Mouse (Mus musculus) cerebellum, adult 18-20 months (tissue): ENCODE data around the gene Lgr6.
A peak's percentile ranks its signal among the peaks of the same experiment; 100 is the strongest.
"Not testable (repeated sequence)": the region's sequence is repeated elsewhere in the genome, so short reads cannot be mapped to it uniquely, and the experiment has no call there.

Experiments
- DNase-seq, 2 experiments: peaks; one replicate each; pipeline ENCODE4 v3.0.0; 2021

Lgr6 gene

DNA sequence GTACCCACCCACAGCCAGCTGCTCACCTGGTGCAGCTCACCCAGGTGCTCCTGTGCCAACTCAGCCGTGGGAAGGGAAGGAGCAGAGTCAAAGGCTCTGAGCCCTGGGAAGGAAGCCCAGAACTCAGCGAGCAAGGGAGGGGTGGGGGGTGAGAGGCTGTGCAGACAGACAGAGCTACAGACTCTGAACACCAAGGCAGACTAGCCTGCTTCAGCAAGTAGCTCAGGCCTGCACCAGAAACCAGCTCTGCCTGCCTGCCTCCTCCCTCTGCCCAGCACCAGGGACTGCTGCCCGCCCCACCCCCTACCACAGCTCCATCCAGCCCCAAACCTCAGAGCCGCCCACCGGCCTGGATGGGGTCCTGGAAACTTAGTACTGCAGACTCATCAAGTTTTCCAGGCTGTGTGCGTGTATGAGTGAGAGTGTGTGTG is 22.9 kb upstream of the Lgr6 start:
- DNase-seq, result no peak

DNA sequence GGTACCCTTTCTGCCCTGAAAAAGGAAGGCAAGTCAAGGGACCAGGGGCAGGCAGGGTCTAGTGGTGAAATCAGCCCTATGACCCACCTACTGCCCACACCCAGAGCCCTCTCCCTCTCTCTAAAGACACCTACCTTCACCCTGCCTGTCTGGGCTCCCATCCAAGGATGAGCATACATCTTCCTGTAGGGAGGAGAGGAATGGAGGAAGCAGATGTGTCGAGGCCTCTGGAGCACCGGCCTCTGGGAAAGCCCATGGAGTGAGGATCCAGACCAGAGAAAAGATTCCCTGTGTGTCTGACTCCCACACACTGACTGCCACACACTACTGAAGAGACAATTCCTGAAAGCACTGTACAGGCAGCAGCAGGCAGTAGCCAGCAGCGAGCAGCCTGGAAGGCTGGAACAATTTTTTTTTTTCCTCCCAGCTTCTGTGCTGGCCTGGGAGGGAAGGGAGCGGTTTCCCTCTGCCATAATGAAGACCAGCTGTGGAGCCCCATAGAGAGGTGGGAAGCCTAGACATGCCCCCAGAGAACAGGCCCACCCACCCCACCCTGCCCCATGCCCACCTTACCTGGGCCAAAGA is 21.5 kb upstream of the Lgr6 start:
- no peak for DNase-seq

DNA sequence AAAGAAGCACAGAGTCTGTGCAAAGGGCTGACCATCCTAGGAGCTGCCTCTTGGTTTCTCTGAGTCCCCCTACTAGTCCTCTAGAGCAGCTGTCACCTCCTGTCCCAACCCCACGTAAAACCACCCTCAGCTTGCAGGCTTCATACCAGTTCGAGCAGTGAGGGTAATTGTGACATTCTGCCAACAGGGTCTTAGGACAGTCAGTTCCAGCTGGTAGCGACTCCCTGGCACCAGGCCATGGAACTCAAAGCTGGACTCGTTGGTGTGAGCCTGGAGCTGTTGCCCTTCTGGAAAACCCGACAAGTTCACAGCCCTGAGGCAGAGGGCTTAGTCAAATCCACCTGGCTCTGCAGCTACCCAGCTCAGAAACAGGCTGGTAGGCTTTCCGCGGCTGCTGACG is 20.9 kb upstream of the Lgr6 start:
- DNase-seq, result no peak

GRCm38 (mm10) chr1:135124573-135125363 is 19.7 kb upstream of the Lgr6 start:
- no peak for DNase-seq

GRCm38 (mm10) chr1:135112661-135113060 is 7.6 kb upstream of the Lgr6 start:
- DNase-seq, result peak; percentile 35 to 36

- not testable (repeated sequence) for DNase-seq
Measured at GRCm38 (mm10) chr1:135111271-135111670, 6.2 kb upstream of the Lgr6 start.

GRCm38 (mm10) chr1:135110075-135110474 is 5.0 kb upstream of the Lgr6 start:
- DNase-seq, result peak; percentile 76 to 78

GRCm38 (mm10) chr1:135108611-135109010 is 3.5 kb upstream of the Lgr6 start:
- peak; percentile 35 to 43 for DNase-seq

- DNase-seq, result peak; percentile 34 to 50
Measured at GRCm38 (mm10) chr1:135105951-135106350, 875 bp upstream of the Lgr6 start.

GRCm38 (mm10) chr1:135100400-135100799 is 4.7 kb downstream of the Lgr6 start:
- DNase-seq, result no peak

GRCm38 (mm10) chr1:135098441-135098840 is 6.6 kb downstream of the Lgr6 start:
- no peak for DNase-seq

- no peak for DNase-seq
Measured at GRCm38 (mm10) chr1:135097441-135097840, 7.6 kb downstream of the Lgr6 start.

DNA sequence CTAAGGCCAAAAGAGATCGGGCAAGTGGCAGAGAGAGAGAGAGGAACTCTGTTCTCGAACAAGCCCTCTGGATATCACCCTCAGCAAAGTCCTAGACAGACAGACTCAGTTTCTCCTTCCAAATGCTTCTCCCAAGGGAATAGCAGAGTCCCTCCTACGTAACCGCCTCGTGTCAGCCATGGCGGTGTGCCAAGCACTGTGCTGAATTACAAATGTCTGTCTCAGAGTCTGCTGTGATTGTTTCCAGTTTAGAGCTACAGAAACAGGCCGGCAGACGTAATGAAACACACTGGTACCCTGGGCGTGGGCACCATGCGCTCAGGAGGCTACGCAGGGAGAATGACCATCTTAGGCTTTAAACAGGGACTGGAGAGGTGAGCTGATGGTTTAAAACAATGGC is 8.8 kb downstream of the Lgr6 start:
- no peak for DNase-seq

DNA sequence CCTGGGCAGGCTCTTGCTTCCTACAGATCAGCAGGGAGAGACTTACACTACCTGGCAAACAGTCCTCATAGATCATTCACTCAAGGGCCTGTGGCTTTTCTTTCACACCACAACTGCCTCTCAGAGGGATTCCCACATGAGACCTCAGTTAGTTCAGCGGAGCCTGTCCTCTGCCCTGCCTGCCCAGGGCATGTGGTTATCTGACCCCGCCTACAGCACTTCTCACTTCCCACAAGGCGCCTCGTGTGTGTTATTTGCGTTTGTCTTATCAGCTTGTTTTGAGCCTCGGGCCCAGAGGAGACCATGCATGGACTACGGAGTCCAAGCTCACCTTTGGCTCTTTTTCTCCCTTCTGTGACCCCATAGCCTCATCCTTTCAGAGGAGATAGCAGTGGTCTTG is 9.9 kb downstream of the Lgr6 start:
- DNase-seq, result no peak

DNA sequence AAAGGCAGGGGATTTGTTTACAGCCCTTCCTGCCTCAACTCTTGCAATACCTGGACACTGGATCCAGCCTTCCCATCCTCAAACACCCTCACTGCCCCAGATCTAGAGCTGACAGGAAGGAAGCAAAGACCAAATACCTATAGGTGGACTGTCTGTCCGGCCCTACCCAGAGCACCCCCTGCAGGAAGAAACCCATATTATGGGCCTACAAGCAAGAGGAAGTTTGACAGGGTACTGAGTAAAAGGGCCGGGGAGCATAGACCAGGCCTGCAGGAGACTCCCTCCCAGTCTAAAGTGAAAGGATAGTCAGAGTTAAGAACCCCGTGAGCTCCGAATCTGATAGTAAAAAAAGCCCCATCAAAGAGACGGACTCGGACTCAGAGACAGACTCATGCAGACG is 10.4 kb downstream of the Lgr6 start:
- DNase-seq, result no peak

GRCm38 (mm10) chr1:135090914-135091313 is 14.2 kb downstream of the Lgr6 start:
- DNase-seq, result no peak

GRCm38 (mm10) chr1:135089626-135090025 is 15.4 kb downstream of the Lgr6 start:
- peak in 1 of 2 experiments; percentile 12 for DNase-seq

- no peak for DNase-seq
Measured at GRCm38 (mm10) chr1:135087414-135087813, 17.7 kb downstream of the Lgr6 start.

DNA sequence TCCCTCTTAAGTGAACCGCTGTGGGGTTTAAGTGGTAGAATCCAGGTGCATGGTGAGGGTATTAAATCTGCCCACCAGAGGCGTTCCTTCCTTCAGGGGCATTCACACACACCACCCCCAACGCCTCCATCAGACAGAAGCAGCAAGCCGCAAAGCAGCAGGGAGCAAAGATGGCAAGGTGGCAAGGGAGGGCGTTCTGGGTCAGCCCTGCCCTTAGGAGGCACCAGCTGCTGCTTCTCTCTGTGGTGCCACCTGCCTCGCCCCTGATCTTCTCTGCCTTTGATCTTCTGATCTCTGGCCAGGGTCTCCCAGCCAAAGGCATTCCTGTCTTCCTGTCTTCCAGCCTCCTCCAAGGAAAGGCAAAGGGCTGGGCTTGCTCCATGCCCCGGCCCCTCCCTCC is 19.1 kb downstream of the Lgr6 start:
- no peak for DNase-seq

GRCm38 (mm10) chr1:135085296-135085871 is 19.7 kb downstream of the Lgr6 start:
- no peak for DNase-seq

- no peak for DNase-seq
Measured at GRCm38 (mm10) chr1:135083465-135083864, 21.6 kb downstream of the Lgr6 start.

DNA sequence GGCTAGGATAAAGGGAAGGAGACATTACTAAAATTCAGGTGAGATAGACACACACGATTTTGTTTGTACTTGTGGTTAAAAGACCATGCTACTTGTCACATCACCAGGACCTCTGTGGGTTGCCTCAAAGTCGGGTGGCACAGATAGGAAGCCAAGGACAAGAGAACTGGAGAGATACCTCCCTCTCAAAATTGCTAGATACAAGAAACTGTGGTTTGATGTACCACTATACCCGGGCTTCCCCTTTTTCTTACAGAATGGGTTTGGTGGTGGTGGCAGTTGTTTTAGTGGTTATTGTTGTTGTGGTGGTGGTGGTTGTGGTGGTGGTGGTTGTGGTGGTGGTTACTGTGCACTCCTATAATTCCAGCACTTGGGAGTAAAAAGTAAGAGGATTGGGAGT is 22.8 kb downstream of the Lgr6 start:
- no peak for DNase-seq

DNA sequence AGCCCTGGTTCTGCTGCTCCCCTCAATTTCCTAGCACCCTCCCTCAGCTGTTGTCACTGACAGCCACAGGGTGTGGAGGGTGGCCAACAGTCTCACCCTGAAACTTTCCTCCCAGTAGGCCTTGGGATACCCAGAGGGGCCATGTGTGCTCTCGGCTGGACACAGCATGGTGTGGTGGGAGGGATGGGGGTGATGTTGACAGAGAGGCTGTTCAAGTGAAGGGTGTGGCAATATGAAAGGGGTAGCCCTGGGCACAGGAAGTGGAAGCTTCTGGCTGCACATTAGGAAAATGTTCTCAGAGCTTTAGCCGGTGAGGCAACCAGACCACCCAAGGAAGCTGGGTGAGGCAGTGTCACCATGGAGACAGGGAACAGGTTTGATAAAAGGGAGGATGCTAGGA is 26.1 kb downstream of the Lgr6 start:
- DNase-seq, result no peak

- no peak for DNase-seq
Measured at GRCm38 (mm10) chr1:135076470-135076869, 28.6 kb downstream of the Lgr6 start.
